25 mouse cellular contexts compared by ENCODE assay signal in genomic region chr8:126743296-126743695, GRCm38 (mm10).
DNase-seq lines count a peak whose midpoint lies in the region; ATAC-seq lines count a peak whose summit lies in the region.
"Had no signal": no experiment of that assay in that cellular context is flagged by ENCODE, and none has a peak within 500 bp of the region (broad histone marks: within the 10 kb centered on the region; RNA-seq: fewer than 3 reads in every experiment).

No protein-coding gene starts in this region.

- H3K4me3 ChIP-seq in intestine, embryonic 14.5 days (ENCODE audit: low read depth, low read length): no peak overlapping the region
- H3K4me3 ChIP-seq in intestine, embryonic 16.5 days (ENCODE audit: low read length): no peak overlapping the region
- no peak overlapping the region for H3K4me3 ChIP-seq in embryonic facial prominence, embryonic 10.5 days
- H3K4me3 ChIP-seq: forebrain, embryonic 13.5 days; heart, embryonic 12.5 days; limb, embryonic 12.5 days; liver, embryonic 12.5 days; neural tube, embryonic 12.5 days had no signal

- DNase-seq in intestine, embryonic 14.5 days (ENCODE audit: low spot score): no peak
- DNase-seq in retina, adult 2 months (ENCODE audit: low read depth, low spot score): peak; percentile 58
- no peak for DNase-seq in retina, embryonic 14.5 days (ENCODE audit: low spot score)
- DNase-seq in NIH3T3 (ENCODE audit: low read depth): peak; percentile 85
- peak; percentile 40 for DNase-seq in retina, postnatal 7 days (ENCODE audit: low read depth, low spot score)
- DNase-seq in embryonic facial prominence, embryonic 10.5 days (ENCODE audit: low spot score): no peak
- no peak for DNase-seq in lung, postnatal 36 days
- DNase-seq: adrenal gland, adult 8-10 months; cerebellum, adult 18-20 months; cerebellum, postnatal 25 days; heart, postnatal 14 days; kidney, adult 9 months; kidney, postnatal 14 days; lung, adult 18-20 months; lung, postnatal 10 days; midbrain, embryonic 14.5 days; thymus, adult 2 months had no signal

- no peaks in the 10 kb centered on the region for H3K27me3 ChIP-seq in intestine, embryonic 14.5 days (replicated peaks; ENCODE audit: control insufficient read depth, insufficient read depth, low read length)
- H3K27me3 ChIP-seq in intestine, embryonic 16.5 days (replicated peaks; ENCODE audit: control insufficient read depth, insufficient read depth, low read length): no peaks in the 10 kb centered on the region
- no peaks in the 10 kb centered on the region for H3K27me3 ChIP-seq in embryonic facial prominence, embryonic 10.5 days (replicated peaks; ENCODE audit: low read depth, poor library complexity, severe bottlenecking)
- H3K27me3 ChIP-seq: forebrain, embryonic 13.5 days; heart, embryonic 12.5 days; limb, embryonic 12.5 days; liver, embryonic 12.5 days; neural tube, embryonic 12.5 days had no signal

- no peak overlapping the region for H3K9ac ChIP-seq in intestine, embryonic 14.5 days (ENCODE audit: low read length)
- no peak overlapping the region for H3K9ac ChIP-seq in intestine, embryonic 16.5 days (ENCODE audit: low read depth, low read length)
- H3K9ac ChIP-seq: forebrain, embryonic 13.5 days; heart, embryonic 12.5 days; limb, embryonic 12.5 days; liver, embryonic 12.5 days; neural tube, embryonic 12.5 days had no signal

- H3K4me2 ChIP-seq in intestine, embryonic 14.5 days (ENCODE audit: low read length): no peak overlapping the region
- no peak overlapping the region for H3K4me2 ChIP-seq in intestine, embryonic 16.5 days (ENCODE audit: low read depth, low read length)
- H3K4me2 ChIP-seq: forebrain, embryonic 13.5 days; heart, embryonic 12.5 days; limb, embryonic 12.5 days; liver, embryonic 12.5 days; neural tube, embryonic 12.5 days had no signal

- peak overlapping the region; percentile 47 for H3K27ac ChIP-seq in intestine, embryonic 14.5 days (ENCODE audit: low read depth)
- no peak overlapping the region for H3K27ac ChIP-seq in intestine, embryonic 16.5 days (ENCODE audit: low read length)
- no peak overlapping the region for H3K27ac ChIP-seq in embryonic facial prominence, embryonic 10.5 days (replicated peaks)
- H3K27ac ChIP-seq: forebrain, embryonic 13.5 days; hindbrain, postnatal 0 days; limb, embryonic 12.5 days; liver, embryonic 12.5 days; neural tube, embryonic 12.5 days had no signal

- 37% methylated on average over 9 of the region's 9 CpGs for WGBS in intestine, embryonic 14.5 days
- WGBS in intestine, embryonic 16.5 days: 51% methylated on average over 9 of the region's 9 CpGs
- WGBS in embryonic facial prominence, embryonic 10.5 days: 82% methylated on average over 9 of the region's 9 CpGs

- no peaks in the 10 kb centered on the region for H3K9me3 ChIP-seq in intestine, embryonic 14.5 days (ENCODE audit: control insufficient read depth, low read length)
- H3K9me3 ChIP-seq in intestine, embryonic 16.5 days (ENCODE audit: control insufficient read depth, low read length): no peaks in the 10 kb centered on the region
- no peaks in the 10 kb centered on the region for H3K9me3 ChIP-seq in embryonic facial prominence, embryonic 10.5 days
- H3K9me3 ChIP-seq: forebrain, embryonic 13.5 days; heart, embryonic 12.5 days; limb, embryonic 12.5 days; liver, embryonic 12.5 days; neural tube, embryonic 12.5 days had no signal

- peaks cover 24% of the 10 kb centered on the region for H3K4me1 ChIP-seq in intestine, embryonic 14.5 days (replicated peaks; ENCODE audit: control insufficient read depth, insufficient read depth, low read length)
- peaks cover 19% of the 10 kb centered on the region for H3K4me1 ChIP-seq in intestine, embryonic 16.5 days (ENCODE audit: control insufficient read depth, insufficient read depth, low read length)
- peaks cover 33% of the 10 kb centered on the region for H3K4me1 ChIP-seq in embryonic facial prominence, embryonic 10.5 days
- H3K4me1 ChIP-seq: forebrain, embryonic 13.5 days; heart, embryonic 12.5 days; liver, embryonic 12.5 days; neural tube, embryonic 12.5 days had no signal

- no peak for ATAC-seq in intestine, embryonic 14.5 days (replicated peaks; ENCODE audit: low FRiP score, low TSS enrichment, low read depth)
- no peak for ATAC-seq in intestine, embryonic 16.5 days
- ATAC-seq: activated CD4-positive, CD25-positive, alpha-beta regulatory T cell, adult 4 months; forebrain, embryonic 13.5 days; hindbrain, postnatal 0 days; liver, embryonic 12.5 days had no signal

- H3K36me3 ChIP-seq in intestine, embryonic 14.5 days (ENCODE audit: control insufficient read depth, insufficient read depth, low read length): no peaks in the 10 kb centered on the region
- H3K36me3 ChIP-seq in intestine, embryonic 16.5 days (ENCODE audit: control insufficient read depth, insufficient read depth, low read length): no peaks in the 10 kb centered on the region
- H3K36me3 ChIP-seq in embryonic facial prominence, embryonic 10.5 days (replicated peaks): no peaks in the 10 kb centered on the region
- H3K36me3 ChIP-seq: heart, embryonic 12.5 days; limb, embryonic 12.5 days; liver, embryonic 12.5 days; neural tube, embryonic 12.5 days had no signal

Comparison
In these comparisons a context has a peak if more than half of its experiments do, and no peak if none do; other contexts are left out.
1. DNase-seq: peak in retina, adult 2 months (single experiment), NIH3T3 (single experiment) and retina, postnatal 7 days (single experiment); none in intestine, embryonic 14.5 days (single experiment), retina, embryonic 14.5 days (single experiment), embryonic facial prominence, embryonic 10.5 days (single experiment) and lung, postnatal 36 days (single experiment).